Mouse (Mus musculus): ENCODE results near the gene Gm28079. TPM values are rescaled to one million over a fixed set of nuclear protein-coding genes. Genes with fewer than 3 reads are reported as not detected.
"Not testable (repeated sequence)": the region's sequence is repeated elsewhere in the genome, so short reads cannot be mapped to it uniquely, and the experiment has no call there.

The Gm28079 gene
- not detected for polyA plus RNA-seq (2021)

- POLR2A ChIA-PET; CTCF ChIA-PET; ATAC-seq; in situ Hi-C loops (cut with MboI; ENCODE audit: low pct_unique_long_range_greater_than_20kb); DNase-seq (ENCODE audit: low read depth, low spot score); H3K27me3 ChIP-seq: not testable (repeated sequence)
These were observed at the start of gene Gm28079 for GRCm38 (mm10) chrY:70014799-70015198. TSS of gene Gm28079 (minus strand) at chrY:70014899.
